Mouse (Mus musculus): ENCODE data around the gene Suds3. TPM values are rescaled to one million over a fixed set of nuclear protein-coding genes. Genes with fewer than 3 reads are reported as not detected.

Suds3 gene
- total and polyA plus RNA-seq, 3 experiments = 67.8 to 102 TPM; not detected in 1

- Histone ChIP-seq H3K27ac (ENCODE audit: control insufficient read depth, low read depth, low read length) (no peak overlapping the region), H3K4me1 (ENCODE audit: control insufficient read depth in 1 of 2, insufficient read depth in 2 of 2, low read length in 2 of 2) (peaks cover 6 to 9% of the 10 kb centered on the region in 2 experiments), H3K27me3 (ENCODE audit: control insufficient read depth in 1 of 2, insufficient read depth in 2 of 2, low read length in 2 of 2) (no peaks in the 10 kb centered on the region), H3K36me3 (ENCODE audit: control insufficient read depth in 1 of 2, insufficient read depth in 2 of 2, low read length in 2 of 2) (peaks cover 9 to 25% of the 10 kb centered on the region in 2 experiments), H3K79me2 (ENCODE audit: control insufficient read depth, insufficient read depth, low read length, poor library complexity) (peaks cover 49% of the 10 kb centered on the region), H3K9me3 (replicated peaks; ENCODE audit: insufficient read depth, low read length) (no peaks in the 10 kb centered on the region), H3K9ac (ENCODE audit: control insufficient read depth, low read depth, low read length, poor library complexity, severe bottlenecking) (no peak overlapping the region), H3K4me3 (ENCODE audit: control insufficient read depth in 1 of 2, insufficient read depth in 1 of 2, low read depth in 2 of 2, low read length in 2 of 2) (no peak overlapping the region)
- TF ChIP-seq BHLHE40 (IDR thresholded peaks at IDR 0.05; ENCODE audit: borderline replicate concordance, low read depth, low read length) = no peak
- no peak for TF ChIP-seq SIN3A (IDR thresholded peaks at IDR 0.05; ENCODE audit: low read length)
- no peak for TF ChIP-seq MEF2A (IDR thresholded peaks at IDR 0.05; ENCODE audit: extremely low read depth, insufficient replicate concordance, low read depth, low read length, poor library complexity, severe bottlenecking)
- no peak for TF ChIP-seq NELFE (IDR thresholded peaks at IDR 0.05; ENCODE audit: low read depth, low read length)
- no peak for TF ChIP-seq USF2 (IDR thresholded peaks at IDR 0.05; ENCODE audit: borderline replicate concordance in 1 of 2, insufficient read depth in 1 of 2, low read depth in 1 of 2, low read length in 2 of 2)
- no peak for TF ChIP-seq RAD21 (IDR thresholded peaks at IDR 0.05; ENCODE audit: low read depth, low read length)
- no peak for TF ChIP-seq USF1 (IDR thresholded peaks at IDR 0.05; ENCODE audit: low read depth, low read length)
- TF ChIP-seq UBTF (IDR thresholded peaks at IDR 0.05; ENCODE audit: borderline replicate concordance, insufficient read depth, low read depth, low read length) = no peak
- no peak for TF ChIP-seq CTCF (IDR thresholded peaks at IDR 0.05 in 2 of 3, conservative IDR thresholded peaks at IDR 0.05 in 1 of 3; ENCODE audit: control insufficient read depth in 1 of 3, insufficient read depth in 1 of 3, low read depth in 2 of 3, low read length in 3 of 3, poor library complexity in 1 of 3, severe bottlenecking in 1 of 3)
- no peak for DNase-seq (ENCODE audit: low read depth, low spot score)
These were observed 37.7 kb upstream of the Suds3 start for GRCm38 (mm10) chr5:117153527-117154091.

- H3K9ac ChIP-seq (ENCODE audit: control insufficient read depth, low read depth, low read length, poor library complexity, severe bottlenecking) = no peak overlapping the region
- no peaks in the 10 kb centered on the region for H3K9me3 ChIP-seq (replicated peaks; ENCODE audit: insufficient read depth, low read length)
- no peak overlapping the region for H3K4me3 ChIP-seq (ENCODE audit: control insufficient read depth in 1 of 2, insufficient read depth in 1 of 2, low read depth in 2 of 2, low read length in 2 of 2)
- H3K27me3 ChIP-seq (ENCODE audit: control insufficient read depth in 1 of 2, insufficient read depth in 2 of 2, low read length in 2 of 2) = no peaks in the 10 kb centered on the region
- DNase-seq (ENCODE audit: low read depth, low spot score) = peak; percentile 47
- TF ChIP-seq CTCF (IDR thresholded peaks at IDR 0.05 in 2 of 3, conservative IDR thresholded peaks at IDR 0.05 in 1 of 3; ENCODE audit: control insufficient read depth in 1 of 3, insufficient read depth in 1 of 3, low read depth in 2 of 3, low read length in 3 of 3, poor library complexity in 1 of 3, severe bottlenecking in 1 of 3) = peak; percentile 4 to 47 (median 38); a peak in 4 of 6 replicates
- TF ChIP-seq GABPA (IDR thresholded peaks at IDR 0.05; ENCODE audit: low read depth, low read length) = no peak
- H3K79me2 ChIP-seq (ENCODE audit: control insufficient read depth, insufficient read depth, low read length, poor library complexity) = peaks cover 52% of the 10 kb centered on the region
- peaks cover 8 to 14% of the 10 kb centered on the region in 2 experiments for H3K4me1 ChIP-seq (ENCODE audit: control insufficient read depth in 1 of 2, insufficient read depth in 2 of 2, low read length in 2 of 2)
- no peak overlapping the region for H3K27ac ChIP-seq (ENCODE audit: control insufficient read depth, low read depth, low read length)
- peaks cover 15 to 25% of the 10 kb centered on the region in 2 experiments for H3K36me3 ChIP-seq (ENCODE audit: control insufficient read depth in 1 of 2, insufficient read depth in 2 of 2, low read length in 2 of 2)
These were observed 37.0 kb upstream of the Suds3 start for GRCm38 (mm10) chr5:117152944-117153343.

- H3K9me3 ChIP-seq (replicated peaks; ENCODE audit: insufficient read depth, low read length) = no peaks in the 10 kb centered on the region
- peaks cover 64% of the 10 kb centered on the region for H3K79me2 ChIP-seq (ENCODE audit: control insufficient read depth, insufficient read depth, low read length, poor library complexity)
- peaks cover 20 to 28% of the 10 kb centered on the region in 2 experiments for H3K36me3 ChIP-seq (ENCODE audit: control insufficient read depth in 1 of 2, insufficient read depth in 2 of 2, low read length in 2 of 2)
- no peak overlapping the region for H3K4me3 ChIP-seq (ENCODE audit: control insufficient read depth in 1 of 2, insufficient read depth in 1 of 2, low read depth in 2 of 2, low read length in 2 of 2)
- DNase-seq (ENCODE audit: low read depth, low spot score) = no peak
- peaks cover 8 to 18% of the 10 kb centered on the region in 2 experiments for H3K4me1 ChIP-seq (ENCODE audit: control insufficient read depth in 1 of 2, insufficient read depth in 2 of 2, low read length in 2 of 2)
- no peaks in the 10 kb centered on the region for H3K27me3 ChIP-seq (ENCODE audit: control insufficient read depth in 1 of 2, insufficient read depth in 2 of 2, low read length in 2 of 2)
- no peak overlapping the region for H3K27ac ChIP-seq (ENCODE audit: control insufficient read depth, low read depth, low read length)
- no peak overlapping the region for H3K9ac ChIP-seq (ENCODE audit: control insufficient read depth, low read depth, low read length, poor library complexity, severe bottlenecking)
- no peak for TF ChIP-seq POLR2A (IDR thresholded peaks at IDR 0.05; ENCODE audit: control insufficient read depth in 1 of 2, insufficient read depth in 1 of 2, low read depth in 1 of 2, low read length in 2 of 2, poor library complexity in 1 of 2)
- TF ChIP-seq GABPA (IDR thresholded peaks at IDR 0.05; ENCODE audit: low read depth, low read length) = no peak
- no peak for TF ChIP-seq MAFK (IDR thresholded peaks at IDR 0.05; ENCODE audit: borderline replicate concordance, low read depth, low read length)
These were observed 34.2 kb upstream of the Suds3 start for GRCm38 (mm10) chr5:117150068-117150467.

All from MEL (cell line).